Mouse (Mus musculus) spleen, postnatal 10 days (tissue): Measurements from ENCODE around the gene Pafah1b3.
"Not testable (repeated sequence)": the region's sequence is repeated elsewhere in the genome, so short reads cannot be mapped to it uniquely, and the experiment has no call there.

Experiments
- DNase-seq, 2 experiments: peaks; one replicate each; pipeline ENCODE4 v3.0.0; 2021 to 2022; ENCODE audit warnings: low spot score in 2 of 2

Gene Pafah1b3

DNA sequence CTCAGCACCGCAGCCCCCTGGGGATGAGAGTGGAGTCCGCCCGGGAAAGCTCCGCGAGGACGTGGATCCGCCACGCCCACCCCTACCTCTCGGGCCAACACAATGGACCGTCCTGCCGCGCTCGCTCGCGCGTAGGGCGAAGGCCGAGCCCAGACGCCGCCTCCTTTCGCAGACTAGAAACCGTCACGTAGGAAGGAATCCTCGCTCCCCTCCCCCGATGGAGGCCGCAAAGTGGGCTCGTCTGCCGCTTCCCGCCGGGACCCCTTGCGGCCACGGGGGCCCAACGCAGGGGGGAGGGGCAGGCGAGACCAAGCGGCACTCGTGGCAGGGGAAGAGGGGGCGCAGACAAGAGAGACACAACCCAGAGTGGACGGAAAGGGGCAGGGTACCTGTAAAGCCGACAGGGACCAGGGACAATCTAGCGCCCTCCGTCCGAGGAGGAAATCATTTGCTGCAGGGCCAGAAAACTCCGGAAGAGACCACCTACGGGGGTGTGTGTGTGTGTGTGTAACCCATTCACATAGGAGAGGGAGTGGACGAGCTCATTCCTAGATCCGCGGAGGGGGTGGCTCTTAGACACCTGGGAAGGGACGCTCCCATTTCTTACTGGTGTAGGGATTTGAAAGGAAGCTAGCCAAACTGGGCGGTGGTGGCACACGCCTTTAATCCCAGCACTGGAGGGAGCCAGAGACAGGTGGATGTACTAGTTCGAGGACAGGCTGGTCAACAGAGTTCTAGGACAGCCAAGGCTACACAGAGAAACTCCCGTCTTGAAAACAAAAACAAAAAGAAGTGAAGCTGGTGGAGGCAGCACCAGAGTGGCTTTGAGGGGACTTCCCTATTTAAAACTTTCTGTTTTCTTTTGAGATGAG, at the start of gene Pafah1b3:
Gene Pafah1b3, minus strand, starts transcription at position 533 of the 872 bp plus-strand sequence.
- peak; percentile 59 to 75 for DNase-seq

- DNase-seq: no peak
These were observed 43.4 kb upstream of the Pafah1b3 start for GRCm38 (mm10) chr7:25341000-25341784.

- DNase-seq: no peak
These were observed 41.5 kb upstream of the Pafah1b3 start for GRCm38 (mm10) chr7:25339329-25339728.

DNA sequence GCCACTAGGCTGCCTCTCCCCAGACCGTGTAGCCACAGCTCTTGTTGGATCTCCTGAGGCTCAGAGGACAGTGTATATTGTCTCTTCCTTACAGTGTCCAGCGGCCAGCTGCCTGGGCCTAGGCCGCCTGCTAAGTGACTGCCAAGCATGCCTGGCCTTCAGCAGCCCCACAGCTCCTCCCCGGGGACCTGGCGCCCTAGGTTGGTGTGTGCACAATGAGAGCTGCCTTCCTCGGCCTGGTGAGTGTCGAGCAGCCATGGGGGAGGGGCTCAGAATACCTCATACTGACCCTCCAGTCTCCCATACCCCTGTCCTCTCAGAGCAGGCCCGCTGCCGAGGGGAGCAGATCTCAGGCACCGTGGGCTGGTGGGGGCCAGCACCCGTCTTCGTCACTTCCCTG, 36.7 kb upstream of the Pafah1b3 start:
- no peak for DNase-seq

GRCm38 (mm10) chr7:25333596-25334307, 36.0 kb upstream of the Pafah1b3 start:
- DNase-seq: peak; percentile 63 to 84

GRCm38 (mm10) chr7:25326233-25326632, 28.4 kb upstream of the Pafah1b3 start:
- no peak for DNase-seq

- not testable (repeated sequence) for DNase-seq
These were observed 27.6 kb upstream of the Pafah1b3 start for GRCm38 (mm10) chr7:25325431-25325830.

DNA sequence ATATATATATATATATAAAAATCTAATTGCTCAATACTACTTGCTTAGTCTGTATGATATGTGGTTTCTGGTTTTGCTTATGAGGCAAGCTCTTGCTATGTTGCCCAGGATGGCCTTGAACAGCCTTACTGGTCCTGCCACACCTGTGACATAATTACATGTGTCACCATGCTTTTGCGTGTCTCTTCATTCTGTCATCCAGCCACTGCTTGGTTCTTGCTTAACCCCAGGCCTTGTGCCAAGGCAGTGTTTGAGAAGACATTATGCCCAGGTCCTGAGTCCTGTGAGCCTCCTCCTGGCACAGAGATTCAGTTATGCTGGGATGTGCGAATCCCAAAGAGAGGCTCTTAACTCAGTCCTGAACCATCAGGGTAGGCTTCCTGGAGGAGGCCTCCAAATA, 25.4 kb upstream of the Pafah1b3 start:
- DNase-seq: no peak

- no peak for DNase-seq
These were observed 24.3 kb upstream of the Pafah1b3 start for GRCm38 (mm10) chr7:25322058-25322484.

DNA sequence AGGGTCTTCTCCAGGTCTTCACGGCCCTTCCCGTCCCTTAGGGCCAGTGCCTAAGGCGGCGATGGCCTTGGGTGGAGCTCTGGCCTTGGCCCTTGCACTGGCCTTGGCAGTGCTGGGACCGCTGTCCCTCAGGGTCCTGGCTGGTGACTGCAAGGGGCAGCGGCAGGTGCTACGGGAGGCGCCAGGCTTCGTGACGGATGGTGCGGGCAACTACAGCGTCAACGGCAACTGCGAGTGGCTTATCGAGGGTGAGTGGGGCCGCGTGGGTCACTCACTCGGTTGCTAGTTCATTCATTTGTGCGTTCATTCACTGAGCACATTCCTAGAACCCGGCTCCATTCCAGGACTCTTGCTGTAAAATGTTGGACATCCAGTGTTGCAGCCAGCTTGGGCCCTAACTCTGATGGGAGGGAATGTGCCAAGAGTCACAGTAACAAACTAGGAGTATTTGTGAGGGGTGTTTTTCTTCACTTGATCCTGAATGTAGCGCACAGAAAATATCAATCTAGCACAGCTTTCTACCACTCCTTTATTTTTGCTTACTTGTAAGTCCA, 19.7 kb upstream of the Pafah1b3 start:
- no peak for DNase-seq

DNA sequence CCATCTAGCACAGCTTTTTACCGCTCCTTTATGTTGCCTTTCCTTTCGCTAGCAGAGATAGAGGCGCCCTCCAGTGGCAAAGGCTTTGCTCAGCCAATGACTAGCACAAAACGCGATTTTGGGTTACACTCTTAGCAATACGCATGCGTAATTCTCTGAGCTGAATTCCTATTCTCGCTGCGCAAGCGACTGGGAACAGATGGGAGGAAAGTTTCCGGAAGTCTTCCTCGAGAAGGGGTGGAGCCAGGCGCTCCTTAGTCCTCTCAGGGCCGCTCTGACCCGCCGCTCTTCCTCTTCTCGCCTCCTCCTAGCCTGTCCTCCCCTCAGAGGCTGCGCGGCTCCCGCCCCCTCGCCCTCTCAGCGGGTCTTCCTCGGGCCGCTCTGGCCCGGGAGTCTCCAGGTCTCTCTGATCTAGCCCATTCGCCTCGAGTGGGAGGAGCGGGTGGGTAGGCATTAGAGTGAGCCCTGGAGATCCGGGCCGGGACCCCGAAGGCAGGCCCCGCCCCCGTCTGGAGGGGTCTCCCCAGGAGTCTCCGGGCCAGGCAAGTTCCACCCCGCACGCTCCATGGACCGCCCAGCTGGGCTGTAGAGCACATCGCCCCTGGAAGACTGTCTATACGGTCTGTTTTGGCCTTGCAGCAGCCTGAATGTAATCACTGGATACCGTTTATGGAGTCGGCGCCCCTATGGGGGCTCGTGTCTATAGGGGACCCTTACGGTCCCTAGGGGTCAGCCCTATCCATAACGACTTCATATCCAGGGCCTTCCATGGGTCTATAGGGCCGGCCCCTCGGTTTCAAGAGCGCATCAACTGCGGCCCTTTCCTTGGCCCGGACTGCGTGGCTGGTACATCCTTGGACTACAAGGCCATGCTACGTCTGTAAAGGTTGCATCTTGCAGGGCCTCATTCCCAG, 19.0 kb upstream of the Pafah1b3 start, which contains the start of gene Megf8:
Gene Megf8, plus strand, starts transcription at position 633 of the 914 bp plus-strand sequence.
- DNase-seq: peak; percentile 72 to 92

GRCm38 (mm10) chr7:25315306-25316041, 17.7 kb upstream of the Pafah1b3 start:
- peak in 1 of 2 experiments; percentile 32 for DNase-seq

DNA sequence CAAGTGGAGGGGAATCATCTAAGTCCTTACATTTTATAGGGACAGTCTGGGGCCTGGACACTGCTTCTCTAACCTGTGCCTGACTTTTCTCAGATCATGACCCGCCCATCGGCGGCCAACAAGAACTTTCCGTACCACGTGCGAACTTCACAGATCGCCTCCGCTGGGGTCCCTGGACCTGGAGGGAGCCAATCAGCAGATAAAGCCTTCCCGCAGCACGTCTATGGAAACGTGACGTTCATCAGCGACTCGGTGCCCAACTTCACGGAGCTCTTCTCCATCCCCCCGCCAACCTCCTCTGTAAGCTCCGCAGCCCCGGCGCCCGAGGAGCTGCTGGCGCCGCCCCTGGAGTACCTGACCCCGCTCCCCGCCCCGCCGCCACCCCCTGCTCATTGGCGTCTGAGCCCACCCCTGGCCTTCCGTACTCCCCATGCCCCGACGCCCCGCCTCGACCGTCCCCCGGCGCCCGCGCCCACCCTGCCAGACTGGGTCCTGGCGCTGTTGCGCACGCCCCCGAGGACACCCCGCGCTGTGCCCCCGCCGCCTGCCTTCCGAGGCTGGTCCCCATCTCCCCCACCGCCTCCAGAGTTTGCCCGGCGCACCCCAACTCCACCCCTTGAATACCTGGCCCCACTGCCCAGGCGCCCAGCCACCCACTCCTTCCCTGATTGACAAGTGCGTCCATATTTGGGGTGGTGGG, 17.0 kb upstream of the Pafah1b3 start:
- DNase-seq: no peak

GRCm38 (mm10) chr7:25313325-25313724, 15.5 kb upstream of the Pafah1b3 start:
- DNase-seq: no peak

GRCm38 (mm10) chr7:25311193-25311592, 13.4 kb upstream of the Pafah1b3 start:
- DNase-seq: no peak

- DNase-seq: no peak
These were observed 11.6 kb upstream of the Pafah1b3 start for GRCm38 (mm10) chr7:25309425-25309824.

DNA sequence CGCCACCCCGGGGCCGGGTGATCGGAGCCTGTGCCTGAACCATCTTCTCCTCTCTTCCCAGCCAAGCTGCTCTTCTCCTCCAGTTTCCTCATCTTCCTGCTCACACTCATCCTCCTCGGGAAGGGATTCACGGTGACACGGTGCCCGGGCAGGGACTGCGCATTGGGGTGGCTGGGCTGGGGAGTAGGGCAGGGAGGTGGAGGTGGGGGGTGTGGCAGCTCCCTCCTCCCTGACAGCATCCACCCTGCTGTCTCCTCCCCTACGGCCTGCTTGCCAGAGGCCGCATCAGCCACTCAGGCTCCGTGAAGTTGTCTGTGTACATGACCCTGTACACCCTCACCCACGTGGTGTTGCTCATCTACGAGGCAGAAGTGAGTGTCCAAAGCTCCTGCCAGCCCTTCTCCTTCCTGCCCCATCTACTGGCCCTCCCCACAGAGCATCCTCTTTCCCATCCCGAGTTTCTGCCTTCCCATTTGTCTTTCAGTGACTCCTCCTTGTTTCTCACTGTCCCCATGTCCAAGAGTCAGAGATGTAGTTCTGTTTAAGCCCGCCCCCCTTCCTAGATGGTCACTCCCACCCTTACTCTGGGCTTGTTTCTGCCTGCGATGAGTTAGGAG, 11.0 kb upstream of the Pafah1b3 start:
- no peak for DNase-seq

DNA sequence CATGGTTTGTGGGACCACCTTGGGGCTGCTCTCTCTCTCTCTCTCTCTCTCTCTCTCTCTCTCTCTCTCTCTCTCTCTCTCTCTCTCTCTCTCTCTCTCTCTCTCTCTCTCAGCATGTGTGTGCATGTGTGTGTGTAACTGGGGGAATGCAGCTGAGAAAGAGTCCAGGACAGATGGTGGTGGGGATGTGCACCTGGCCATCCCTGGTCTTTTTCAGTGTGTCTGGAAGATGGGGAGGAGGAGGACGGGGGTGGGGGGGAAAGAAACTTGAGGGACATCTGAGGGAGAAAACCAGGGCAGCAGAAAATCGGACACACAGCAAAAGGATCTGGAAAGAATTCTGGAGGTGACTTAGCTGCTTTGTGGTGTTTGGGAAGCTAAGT, 8.8 kb upstream of the Pafah1b3 start:
- DNase-seq: no peak
